9 mouse cellular contexts compared by ENCODE assay signal in the genomic region with DNA sequence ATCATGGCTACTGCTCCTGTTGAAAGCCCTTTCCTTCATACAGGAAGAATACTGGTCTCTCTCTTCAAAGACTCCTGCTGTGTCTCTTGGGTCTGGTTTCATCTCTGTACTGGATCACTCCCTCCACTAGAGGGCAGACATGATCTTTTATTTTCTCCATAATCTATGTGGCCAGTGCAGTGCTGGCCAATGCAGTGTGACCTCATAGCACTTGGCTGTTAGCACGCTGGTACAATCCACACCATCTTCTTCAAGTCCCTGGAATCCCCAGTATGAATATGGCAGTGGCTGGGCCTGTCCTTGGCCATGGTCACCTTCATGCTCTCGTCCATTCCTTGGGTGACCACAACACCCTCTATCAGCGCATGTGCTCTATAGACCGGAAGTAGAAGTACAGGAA. TPM values are rescaled to one million over a fixed set of nuclear protein-coding genes. Genes with fewer than 3 reads are reported as not detected.
DNase-seq lines count a peak whose midpoint lies in the region; ATAC-seq and TF ChIP-seq lines count a peak whose summit lies in the region.
"Had no signal": no experiment of that assay in that cellular context is flagged by ENCODE, and none has a peak within 500 bp of the region (broad histone marks: within the 10 kb centered on the region; RNA-seq: fewer than 3 reads in every experiment).

No protein-coding gene starts in this region.

- H3K27ac ChIP-seq in kidney, embryonic 16.5 days (ENCODE audit: low read length) = no peak overlapping the region
- no peak overlapping the region for H3K27ac ChIP-seq in small intestine, adult 2 months (ENCODE audit: insufficient read depth, low read depth, low read length)

- ATAC-seq in kidney, embryonic 16.5 days (ENCODE audit: low FRiP score, low TSS enrichment) = peak; percentile 89

- H3K27me3 ChIP-seq in kidney, embryonic 16.5 days (ENCODE audit: insufficient read depth, low read length) = no peaks in the 10 kb centered on the region
- no peaks in the 10 kb centered on the region for H3K27me3 ChIP-seq in small intestine, adult 2 months (ENCODE audit: control insufficient read depth, insufficient read depth, low read length)

- H3K4me2 ChIP-seq in kidney, embryonic 16.5 days (replicated peaks; ENCODE audit: low read depth, low read length) = no peak overlapping the region

- no peak overlapping the region for H3K4me3 ChIP-seq in kidney, embryonic 16.5 days (ENCODE audit: low read length)
- H3K4me3 ChIP-seq in small intestine, adult 2 months (ENCODE audit: low read depth, low read length) = no peak overlapping the region
- H3K4me3 ChIP-seq: erythroblast, embryonic 14.5 days had no signal

- no peaks in the 10 kb centered on the region for H3K9me3 ChIP-seq in kidney, embryonic 16.5 days (ENCODE audit: low read length)

- H3K36me3 ChIP-seq in kidney, embryonic 16.5 days (ENCODE audit: insufficient read depth, low read length) = peaks cover 32% of the 10 kb centered on the region
- H3K36me3 ChIP-seq in small intestine, adult 2 months (ENCODE audit: control insufficient read depth, insufficient read depth, low read length) = peaks cover 5% of the 10 kb centered on the region; the same call in 1 of the 2 replicates

- H3K4me1 ChIP-seq in kidney, embryonic 16.5 days (ENCODE audit: insufficient read depth, low read length) = no peaks in the 10 kb centered on the region
- H3K4me1 ChIP-seq in small intestine, adult 2 months (ENCODE audit: control insufficient read depth, insufficient read depth, insufficient read length, low read length) = no peaks in the 10 kb centered on the region

- whole genome bisulfite sequencing in kidney, embryonic 16.5 days = 76% methylated on average over 4 of the region's 4 CpGs
- WGBS in small intestine, adult 2 months = 78% methylated on average over 4 of the region's 4 CpGs

- DNase-seq in right cerebral cortex, adult 2 months (ENCODE audit: low spot score in 2 of 2) = peak; percentile 37 to 53
- DNase-seq in right cerebral cortex, postnatal 4 days = no peak
- peak; percentile 42 for DNase-seq in cerebellum, adult 8-10 months
- peak; percentile 47 for DNase-seq in heart, adult 8-10 months (ENCODE audit: low spot score)
- peak; percentile 57 for DNase-seq in lung, postnatal 10 days
- no peak for DNase-seq in thymus, postnatal 36 days

- TF ChIP-seq POLR2A in small intestine, adult 2 months (IDR thresholded peaks at IDR 0.05; ENCODE audit: low read depth, low read length) = no peak

- TF ChIP-seq CTCF in small intestine, adult 2 months (IDR thresholded peaks at IDR 0.05; ENCODE audit: extremely low read depth, insufficient read length, insufficient replicate concordance, low read depth, low read length) = peak; percentile 42; the same call in 1 of the 2 replicates

- no peak overlapping the region for H3K9ac ChIP-seq in kidney, embryonic 16.5 days (replicated peaks; ENCODE audit: low read length)

RNA-seq across cellular contexts. Expression of a gene that starts 27.1 kb away (rescaled TPM):
- total RNA-seq in heart, adult 8-10 months (2022) = 1 to 10 TPM; 5.1 to 7.9 (median 6.7) TPM
- polyA plus RNA-seq in kidney, embryonic 16.5 days (2015; fragmentation: Nextera tagmentation; extraction: Ambion mirVana) = 16.8 and 17.7 TPM in 2 replicates
- 1.1 TPM in 2 replicates for polyA plus RNA-seq in small intestine, adult 2 months (2012; rRNA removed)
- polyA plus RNA-seq: erythroblast, embryonic 14.5 days had no signal

Comparison
In these comparisons a context has a peak if more than half of its experiments do, and no peak if none do; other contexts are left out.
1. DNase-seq: peak in right cerebral cortex, adult 2 months (2 of 2), cerebellum, adult 8-10 months (single experiment), heart, adult 8-10 months (single experiment) and lung, postnatal 10 days (single experiment); none in right cerebral cortex, postnatal 4 days (single experiment) and thymus, postnatal 36 days (0 of 2).